Mouse (Mus musculus) ZHBTc4 (cell line): ENCODE data around the gene Kcnh6.

Experiments used
- DNase-seq: peaks from one replicate; pipeline ENCODE4 v3.0.0-alpha.2; 2011; ENCODE audit warnings: low read depth, low spot score

The Kcnh6 gene

DNA sequence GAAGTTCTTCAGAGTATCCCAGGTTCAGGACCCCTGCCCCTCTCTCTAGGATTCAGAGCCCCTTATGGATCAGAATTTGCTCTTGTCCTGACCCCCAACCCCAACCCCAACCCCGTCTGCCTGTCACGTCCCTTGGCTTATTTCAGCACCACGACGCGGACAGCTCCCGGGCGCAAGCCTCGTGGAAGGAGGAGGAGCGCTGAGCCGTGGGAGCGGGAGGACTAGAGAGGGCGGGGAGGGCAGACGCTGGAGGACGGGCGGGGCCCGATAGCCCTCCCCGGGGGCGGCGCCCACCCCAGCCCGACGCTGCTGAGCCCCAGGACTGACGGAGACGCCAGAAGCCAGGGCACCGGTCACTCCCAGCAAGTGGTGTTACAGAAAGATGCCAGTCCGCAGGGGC is at the start of gene Kcnh6:
TSS of gene Kcnh6 (plus strand) at position 304 of the 400 bp plus-strand sequence.
- DNase-seq = peak; percentile 86

- DNase-seq = no peak
Observed at GRCm38 (mm10) chr11:105958566-105958965, 49.4 kb upstream of the Kcnh6 start.

DNA sequence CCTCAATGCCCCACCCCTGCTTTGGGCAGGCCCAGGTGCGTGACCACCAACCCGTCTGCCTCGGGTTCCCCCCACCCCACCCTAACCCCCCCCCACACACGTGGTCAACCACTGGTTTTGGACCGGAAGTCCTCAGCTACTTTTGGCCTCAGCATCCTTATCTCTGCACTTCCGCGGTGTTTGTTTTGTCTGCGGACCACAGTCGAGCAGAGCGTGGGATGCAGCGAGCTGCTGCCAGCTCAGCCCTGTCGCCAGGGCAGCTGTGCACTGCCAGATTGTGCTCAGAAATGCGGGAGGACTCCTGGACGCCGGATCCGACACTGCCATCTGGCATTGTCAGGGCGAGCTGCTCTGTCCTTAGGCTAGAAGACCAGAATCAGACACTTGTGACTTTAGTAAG is 48.6 kb upstream of the Kcnh6 start:
- DNase-seq = no peak

- DNase-seq = peak; percentile 82
Observed at GRCm38 (mm10) chr11:105964691-105965090, 43.2 kb upstream of the Kcnh6 start.

DNA sequence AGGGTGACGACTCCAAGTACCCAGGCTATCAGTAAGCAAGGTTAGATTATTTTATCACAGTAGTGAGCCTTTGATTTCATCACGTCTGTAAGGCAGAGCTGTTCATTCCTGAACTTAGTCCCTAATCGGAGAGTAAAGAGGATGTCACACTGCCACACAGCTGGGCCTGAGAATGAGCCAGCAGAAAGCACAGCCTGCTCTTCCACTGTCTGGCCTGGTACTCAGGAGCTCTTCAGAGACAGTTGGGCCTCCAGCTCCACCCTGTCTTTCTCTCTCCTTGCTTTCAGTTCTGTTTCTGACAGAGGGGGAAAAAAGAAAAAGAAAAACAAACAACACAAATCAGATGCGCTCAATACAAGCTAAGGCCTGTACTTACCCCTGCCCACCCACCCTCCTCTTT is 41.6 kb upstream of the Kcnh6 start:
- no peak for DNase-seq

DNA sequence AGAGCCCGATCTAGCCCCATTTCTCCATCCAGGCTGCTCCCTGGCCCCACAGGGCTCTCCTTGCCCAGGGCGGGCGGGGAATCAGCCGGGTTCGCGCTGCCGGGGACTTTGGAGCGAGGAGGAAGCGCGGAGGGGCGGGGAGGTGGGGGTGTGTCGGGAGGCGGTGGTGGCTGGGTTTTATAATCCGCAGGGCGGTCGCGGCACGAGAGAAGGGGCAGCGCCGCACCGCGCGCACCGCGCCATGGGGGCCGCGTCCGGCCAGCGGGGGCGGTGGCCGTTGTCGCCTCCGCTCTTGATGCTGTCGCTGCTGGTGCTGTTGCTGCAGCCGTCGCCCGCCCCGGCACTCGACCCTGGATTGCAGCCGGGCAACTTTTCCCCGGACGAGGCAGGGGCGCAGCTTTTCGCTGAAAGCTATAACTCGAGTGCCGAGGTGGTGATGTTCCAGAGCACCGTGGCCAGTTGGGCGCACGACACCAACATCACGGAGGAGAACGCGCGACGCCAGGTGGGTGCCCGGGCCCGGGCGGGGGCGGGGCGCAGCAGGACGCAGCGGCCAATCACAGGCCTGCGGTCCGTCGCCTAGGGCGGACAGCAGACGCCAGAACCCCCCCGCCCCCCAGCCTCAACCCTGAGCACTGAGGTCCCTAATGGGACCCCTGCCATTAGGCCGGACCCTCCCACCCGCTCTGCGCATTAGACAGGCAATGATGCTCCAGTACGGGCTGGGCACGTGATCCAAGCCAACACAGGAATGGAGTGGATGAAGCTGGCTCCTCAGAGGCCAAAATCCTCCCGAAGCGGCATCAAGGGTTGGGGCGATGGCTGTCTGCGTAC is 40.0 kb upstream of the Kcnh6 start, which contains the start of gene Ace:
TSS of gene Ace (plus strand) at position 205 of the 834 bp plus-strand sequence.
- DNase-seq = peak; percentile 51

GRCm38 (mm10) chr11:105968948-105969347 is 39.0 kb upstream of the Kcnh6 start:
- DNase-seq = no peak

DNA sequence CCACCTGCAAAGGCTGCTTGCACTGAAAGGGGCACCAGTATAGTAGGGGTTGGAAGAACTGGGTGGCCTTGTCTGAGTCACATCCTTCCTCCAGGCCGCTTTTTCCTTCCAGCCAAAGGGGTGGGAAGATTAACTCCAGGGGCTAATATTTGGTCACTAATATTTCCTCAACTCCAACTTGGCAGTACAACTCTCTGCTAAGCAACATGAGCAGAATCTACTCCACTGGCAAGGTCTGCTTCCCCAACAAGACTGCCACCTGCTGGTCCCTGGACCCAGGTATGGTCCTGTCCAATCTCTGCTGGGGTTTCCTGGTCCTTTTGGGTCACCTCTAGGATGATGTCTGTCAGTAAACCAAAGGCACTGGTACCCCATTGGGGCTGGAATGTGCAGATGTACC is 38.4 kb upstream of the Kcnh6 start:
- no peak for DNase-seq

DNA sequence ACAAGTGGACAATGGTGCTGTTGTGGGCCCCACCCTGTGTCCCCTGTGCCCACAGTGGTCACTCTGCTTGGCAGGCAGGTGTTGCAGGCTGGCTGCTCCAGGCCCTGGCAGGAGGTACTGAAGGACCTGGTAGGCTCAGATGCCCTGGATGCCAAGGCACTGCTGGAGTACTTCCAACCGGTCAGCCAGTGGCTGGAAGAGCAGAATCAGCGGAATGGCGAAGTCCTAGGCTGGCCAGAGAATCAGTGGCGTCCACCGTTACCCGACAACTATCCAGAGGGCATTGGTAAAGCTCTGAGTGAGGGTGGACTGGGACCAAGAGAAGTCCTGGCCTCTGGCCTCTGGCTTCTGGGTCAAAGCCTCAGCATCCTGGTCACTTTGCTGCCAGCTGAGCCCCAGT is 33.3 kb upstream of the Kcnh6 start:
- DNase-seq = no peak

DNA sequence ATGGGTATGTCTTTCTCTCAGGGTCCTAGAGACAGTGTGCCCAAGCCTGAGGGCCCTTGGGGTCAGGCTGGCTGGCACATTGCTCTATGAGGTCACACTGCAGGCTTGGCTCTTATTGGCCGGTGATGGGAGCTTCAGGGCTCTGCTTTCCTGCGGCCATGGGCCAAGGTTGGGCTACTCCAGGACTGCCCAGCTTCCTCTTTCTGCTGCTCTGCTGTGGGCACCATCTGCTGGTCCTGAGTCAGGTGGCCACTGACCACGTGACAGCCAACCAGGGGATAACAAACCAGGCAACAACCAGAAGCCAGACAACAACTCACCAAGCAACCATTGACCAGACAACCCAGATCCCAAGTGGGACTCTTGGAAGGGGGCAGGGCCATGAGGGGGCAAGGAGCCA is 32.9 kb upstream of the Kcnh6 start:
- DNase-seq = no peak

GRCm38 (mm10) chr11:105975636-105976035 is 32.3 kb upstream of the Kcnh6 start:
- DNase-seq = no peak

GRCm38 (mm10) chr11:105978232-105978631 is 29.7 kb upstream of the Kcnh6 start:
- DNase-seq = no peak

DNA sequence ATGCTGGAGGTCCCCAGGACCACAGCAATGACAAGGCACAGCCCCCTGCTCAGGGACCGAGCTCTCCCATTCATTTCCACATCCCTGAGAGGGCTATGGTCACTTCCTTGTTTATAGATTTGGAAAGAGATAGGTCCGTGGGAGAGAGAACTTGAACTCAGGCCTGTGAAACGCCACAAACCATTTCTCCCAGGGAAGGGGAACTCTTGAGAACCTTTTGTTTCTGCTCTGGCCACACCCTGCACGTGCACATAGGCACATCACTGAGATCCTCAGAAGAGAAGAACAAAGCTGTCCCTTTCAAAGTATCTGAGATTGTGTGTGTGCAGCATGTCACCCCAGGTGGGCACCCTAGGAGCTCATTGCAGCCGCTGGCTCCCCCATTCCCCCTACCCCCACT is 29.3 kb upstream of the Kcnh6 start:
- no peak for DNase-seq

DNA sequence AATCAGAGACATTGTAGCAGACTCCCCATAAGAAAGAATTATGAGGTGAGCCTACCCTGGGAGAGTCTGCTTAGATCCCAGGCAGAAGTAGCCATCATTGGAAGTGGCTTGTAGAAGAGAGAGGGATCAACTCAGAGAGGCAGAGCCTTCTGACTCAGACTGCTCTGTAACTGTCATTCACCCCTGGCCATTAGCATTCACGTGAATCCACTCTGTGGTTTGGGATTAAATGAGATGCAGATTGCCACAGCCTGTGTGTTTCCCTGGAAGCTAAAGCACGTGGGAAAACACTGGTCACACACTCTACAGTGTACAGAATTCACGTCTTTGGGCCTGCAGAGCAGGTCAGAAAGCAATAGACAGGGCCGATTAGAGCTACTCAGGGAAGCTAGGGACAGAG is 23.5 kb upstream of the Kcnh6 start:
- DNase-seq = no peak

GRCm38 (mm10) chr11:105987446-105987845 is 20.5 kb upstream of the Kcnh6 start:
- no peak for DNase-seq

DNA sequence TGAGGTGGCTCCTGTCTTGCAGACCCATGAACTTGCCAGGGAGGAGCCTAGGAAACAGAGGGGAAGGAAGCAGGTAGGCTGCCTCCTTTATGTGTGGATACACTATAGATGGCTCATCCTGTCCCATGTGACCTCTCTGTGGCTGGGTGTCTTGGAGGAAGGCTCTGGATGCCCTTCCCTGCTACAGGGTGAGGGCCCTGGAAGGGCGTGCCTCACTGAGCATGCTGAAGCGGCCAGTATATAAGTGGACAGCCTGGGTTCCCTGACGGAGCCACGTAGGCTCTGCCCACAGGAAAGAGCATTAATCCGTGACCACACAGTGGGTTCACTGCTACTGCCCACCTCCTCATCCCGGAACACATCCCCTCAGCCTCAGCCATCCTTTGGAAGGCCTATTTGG is 18.5 kb upstream of the Kcnh6 start:
- DNase-seq = no peak

DNA sequence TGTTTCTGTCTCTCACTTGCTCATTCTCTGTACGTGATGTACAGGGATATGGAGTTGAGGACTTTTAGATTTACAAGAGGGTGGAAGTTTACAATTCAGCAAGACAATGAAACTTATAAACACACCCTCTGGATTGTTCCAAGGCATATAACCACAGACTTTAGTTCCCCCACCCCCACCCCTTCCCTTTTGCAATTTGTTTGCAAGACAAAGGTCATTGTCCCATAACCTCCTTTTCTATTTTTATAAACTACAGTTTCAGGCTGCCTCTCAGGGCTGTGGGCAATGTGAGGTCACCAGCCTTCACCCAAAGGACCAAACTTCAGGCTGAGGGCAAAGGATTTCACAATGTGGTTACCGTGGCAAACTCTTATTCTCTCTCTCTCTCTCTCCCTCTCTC is 17.7 kb upstream of the Kcnh6 start:
- no peak for DNase-seq

- DNase-seq = no peak
Observed at GRCm38 (mm10) chr11:105994375-105994774, 13.5 kb upstream of the Kcnh6 start, which contains the start of gene Ace3. TSS of gene Ace3 (plus strand) at chr11:105994675.

- no peak for DNase-seq
Observed at GRCm38 (mm10) chr11:106000062-106000461, 7.9 kb upstream of the Kcnh6 start.

DNA sequence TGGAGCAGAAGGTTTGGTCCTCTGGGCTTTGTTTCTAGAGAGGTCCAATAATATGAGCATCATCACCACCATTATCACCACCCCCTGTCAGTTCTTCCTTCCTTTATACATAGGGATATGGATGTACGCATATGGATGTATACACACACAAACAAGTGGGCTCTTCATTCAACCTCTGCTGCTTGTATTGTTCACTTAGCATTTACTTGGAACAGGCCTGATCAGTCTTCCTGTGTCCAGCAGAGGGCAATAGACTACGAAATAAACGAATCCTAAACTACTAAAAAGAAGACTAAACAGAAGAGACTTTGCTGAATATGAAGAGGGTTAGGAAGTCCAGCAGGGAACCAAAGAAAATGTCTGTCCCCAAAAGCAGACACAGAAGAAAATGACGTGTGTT is 6.2 kb upstream of the Kcnh6 start:
- peak; percentile 55 for DNase-seq

DNA sequence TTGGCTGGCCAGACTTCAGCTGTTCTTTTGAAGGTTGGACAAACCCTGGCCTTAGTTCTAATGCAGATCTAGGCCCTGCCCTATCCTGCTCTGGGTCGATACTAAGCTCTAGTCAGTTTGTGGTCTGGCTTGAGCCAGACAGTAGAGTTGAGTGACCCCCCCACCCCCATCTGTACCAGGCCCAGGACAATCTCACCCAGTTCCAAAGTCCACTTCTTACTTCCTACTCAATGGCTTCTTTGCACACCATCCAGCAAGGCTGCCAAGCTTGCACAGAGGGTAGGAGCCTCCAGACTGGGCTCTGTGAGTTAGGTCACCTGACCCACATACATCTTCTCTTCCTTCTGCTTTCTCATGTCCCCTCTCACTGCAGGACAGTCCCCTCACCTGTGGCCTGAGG is 3.3 kb upstream of the Kcnh6 start:
- no peak for DNase-seq

DNA sequence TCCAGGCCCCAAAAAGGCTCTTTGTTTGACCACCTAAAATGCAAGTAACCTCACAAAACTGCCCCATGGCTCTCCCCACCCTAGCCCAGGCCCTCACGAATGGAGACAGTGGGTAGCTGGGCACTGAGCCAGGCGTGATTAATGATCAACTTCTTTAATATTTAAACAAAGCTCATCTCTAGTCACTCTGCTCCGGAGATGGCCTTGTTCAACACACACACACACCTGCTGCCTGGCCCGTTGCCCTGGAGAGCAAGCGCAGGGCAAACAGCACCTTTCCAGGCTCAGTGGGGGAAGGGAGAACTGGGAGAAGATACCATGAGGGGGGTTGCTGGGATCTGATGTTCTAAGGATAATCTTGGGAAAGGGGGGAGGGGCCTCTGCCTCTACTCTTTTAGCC is 2.0 kb upstream of the Kcnh6 start:
- DNase-seq = no peak

DNA sequence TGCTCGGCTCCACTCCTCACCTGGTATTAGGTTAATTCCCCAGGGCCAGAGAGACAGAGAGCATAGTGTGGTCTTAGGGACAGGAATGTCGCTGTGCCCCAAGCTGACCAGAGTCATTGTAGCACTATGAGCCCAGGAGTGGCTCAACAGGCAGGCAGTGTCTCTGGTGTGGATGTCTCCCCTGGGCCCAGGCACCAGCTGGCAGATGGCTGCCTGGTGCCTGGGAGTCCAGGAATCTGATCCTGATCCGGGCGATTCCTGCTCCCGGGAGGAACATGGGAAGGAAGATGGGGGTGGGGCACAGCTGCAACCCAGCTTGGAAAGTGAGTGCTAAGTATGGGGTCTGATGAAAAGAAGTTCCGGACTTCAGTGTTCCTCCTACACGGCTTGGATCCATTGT is 4.8 kb downstream of the Kcnh6 start:
- DNase-seq = no peak
